Mouse (Mus musculus) stomach, postnatal 0 days (tissue): ENCODE measurements around the gene Agrn.

ENCODE experiments used
- CTCF ChIP-seq: IDR thresholded peaks from 2 replicates; pipeline ENCODE4 v1.5.1; 2016; ENCODE audit warnings: antibody characterized with exemption, low read depth, mild to moderate bottlenecking, moderate library complexity
- EP300 ChIP-seq: optimal IDR thresholded peaks from 2 replicates; pipeline ENCODE3; 2016; ENCODE audit warnings: antibody characterized with exemption

DNA sequence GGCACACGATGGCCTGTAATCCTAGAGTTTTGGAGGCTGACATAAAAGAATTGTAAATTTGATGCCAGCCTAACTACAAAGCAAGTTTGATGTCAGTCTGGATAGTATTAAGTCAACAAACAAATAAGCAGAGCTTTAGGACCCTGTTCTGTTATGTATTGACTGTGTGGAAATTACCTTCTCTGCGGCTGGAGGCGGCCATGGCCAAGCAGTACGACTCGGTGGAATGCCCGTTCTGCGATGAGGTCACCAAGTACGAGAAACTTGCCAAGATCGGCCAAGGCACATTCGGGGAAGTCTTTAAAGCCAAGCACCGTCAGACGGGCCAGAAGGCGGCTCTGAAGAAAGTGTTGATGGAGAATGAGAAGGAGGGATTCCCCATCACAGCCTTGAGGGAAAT is 15.8 kb upstream of the Agrn start:
- TF ChIP-seq CTCF = no peak
- TF ChIP-seq EP300 = no peak
